14 mouse cellular contexts compared by ENCODE assay signal in the genomic region with DNA sequence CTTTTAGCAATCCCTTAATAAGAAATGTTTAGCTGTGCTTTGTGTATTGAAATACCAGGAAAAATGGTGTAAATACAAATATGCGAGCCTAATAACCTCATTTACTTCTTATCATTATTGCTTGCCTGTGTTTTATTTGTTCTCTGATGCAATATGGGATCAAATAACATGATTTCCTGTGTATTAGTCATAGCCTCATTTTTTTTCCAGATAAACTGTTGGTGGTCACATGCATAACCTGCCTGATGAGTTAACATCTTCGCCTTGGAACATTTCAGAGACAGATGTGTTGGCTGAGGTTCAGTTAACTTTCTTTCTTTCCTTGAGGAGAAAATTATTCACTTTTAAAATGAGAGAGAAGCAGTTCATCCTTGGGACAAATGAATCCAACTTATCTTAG.
"Had no signal": no experiment of that assay in that cellular context is flagged by ENCODE, and none has a peak within 500 bp of the region (broad histone marks: within the 10 kb centered on the region; RNA-seq: fewer than 3 reads in every experiment).

No protein-coding gene starts in this region.

- H3K4me2 ChIP-seq: limb, embryonic 13.5 days; neural tube, embryonic 12.5 days had no signal

- H3K27me3 ChIP-seq: limb, embryonic 13.5 days; neural tube, embryonic 12.5 days had no signal

- H3K9ac ChIP-seq: limb, embryonic 13.5 days; liver, embryonic 14.5 days; neural tube, embryonic 12.5 days had no signal

- H3K36me3 ChIP-seq: limb, embryonic 13.5 days; midbrain, embryonic 10.5 days; neural tube, embryonic 12.5 days had no signal

- H3K27ac ChIP-seq: layer of hippocampus, adult 2 months; limb, embryonic 13.5 days; liver, embryonic 14.5 days; midbrain, embryonic 10.5 days; neural tube, embryonic 12.5 days had no signal

- H3K9me3 ChIP-seq: limb, embryonic 13.5 days; midbrain, embryonic 10.5 days; neural tube, embryonic 12.5 days had no signal

- H3K4me3 ChIP-seq: layer of hippocampus, adult 2 months; limb, embryonic 13.5 days; midbrain, embryonic 10.5 days; neural tube, embryonic 12.5 days had no signal

- DNase-seq: kidney, postnatal 10 days; kidney, postnatal 4 days; left cerebral cortex, postnatal 4 days; lung, adult 18-20 months; lung, postnatal 4 days; midbrain, embryonic 14.5 days; spleen, adult 18-20 months; thymus, adult 18-20 months; thymus, postnatal 14 days had no signal

- H3K4me1 ChIP-seq: limb, embryonic 13.5 days; midbrain, embryonic 10.5 days; neural tube, embryonic 12.5 days had no signal
